Mouse (Mus musculus) embryonic facial prominence, embryonic 14.5 days (tissue): ENCODE data around the gene Uhrf1bp1. TPM values are rescaled to one million over a fixed set of nuclear protein-coding genes. Genes with fewer than 3 reads are reported as not detected.

Experiments
- ATAC-seq: fragments of 200-750 bp; cut with Nextera tagmentation; 2 replicates; pipeline ENCODE4 v1.8.0; 2017; ENCODE audit warnings: low read depth, moderate number of reproducible peaks, moderate TSS enrichment
- DNase-seq: peaks from one replicate; pipeline ENCODE4 v3.0.0-alpha.2; 2015; ENCODE audit warnings: low spot score
- H3K27ac ChIP-seq: fragments of 300-500 bp; sonication (generic); replicated peaks from 2 replicates; pipeline ENCODE4 v1.5.1; 2014; ENCODE audit warnings: low read depth, mild to moderate bottlenecking, low read length, moderate library complexity
- H3K27me3 ChIP-seq: fragments of 300-500 bp; sonication (generic); replicated peaks from 2 replicates; pipeline ENCODE4 v1.6.1; 2014; ENCODE audit warnings: low read length; ENCODE audit not compliant: control insufficient read depth, insufficient read depth
- H3K36me3 ChIP-seq: fragments of 300-500 bp; sonication (generic); 2 replicates; pipeline ENCODE4 v1.6.1; 2014; ENCODE audit warnings: low read length, mixed read lengths; ENCODE audit not compliant: control insufficient read depth, insufficient read depth
- H3K4me1 ChIP-seq: fragments of 300-500 bp; sonication (generic); 2 replicates; pipeline ENCODE4 v1.6.1; 2014; ENCODE audit warnings: antibody characterized with exemption, low read length; ENCODE audit not compliant: control insufficient read depth, insufficient read depth
- H3K4me2 ChIP-seq: fragments of 300-500 bp; sonication (generic); 2 replicates; pipeline ENCODE4 v1.6.1; 2014; ENCODE audit warnings: low read depth, mild to moderate bottlenecking, low read length, moderate library complexity, mixed read lengths
- H3K4me3 ChIP-seq: fragments of 300-500 bp; sonication (generic); 2 replicates; pipeline ENCODE4 v1.5.1; 2014; ENCODE audit warnings: low read depth, mild to moderate bottlenecking, low read length
- H3K9ac ChIP-seq: fragments of 300-500 bp; sonication (generic); 2 replicates; pipeline ENCODE4 v1.6.1; 2014; ENCODE audit warnings: low read depth, mild to moderate bottlenecking, low read length, moderate library complexity, mixed read lengths
- H3K9me3 ChIP-seq: fragments of 300-500 bp; sonication (generic); 2 replicates; pipeline ENCODE4 v1.6.1; 2016; ENCODE audit warnings: low read length; ENCODE audit not compliant: control insufficient read depth
- WGBS: fragments of 180-500 bp; shearing (Covaris S2); extraction: QIAGEN DNeasy Blood & Tissue Kit; methylation state at CpG from one replicate; pipeline ENCODE4 v1.1.7; 2014; 5-methylcytosine and 5-hydroxymethylcytosine counted together
- polyA plus RNA-seq: library from polyadenylated mRNA; unstranded; fragments of >200 nt; fragmentation: Nextera tagmentation; extraction: Ambion mirVana; gene quantifications from 2 replicates; pipeline ENCODE4 v1.2.1, GENCODE M21; 2014

The Uhrf1bp1 gene
- polyA plus RNA-seq, 1 experiment from 2014 or later, result 5.9 TPM

GRCm38 (mm10) chr17:27820568-27821406 is 35.5 kb upstream of the Uhrf1bp1 start, which contains the start of gene D17Wsu92e:
TSS of gene D17Wsu92e (minus strand) at chr17:27820648.
- WGBS, result 4% methylated on average over 19 of the region's 56 CpGs
- peaks cover 12% of the 10 kb centered on the region for H3K4me1 ChIP-seq

DNA sequence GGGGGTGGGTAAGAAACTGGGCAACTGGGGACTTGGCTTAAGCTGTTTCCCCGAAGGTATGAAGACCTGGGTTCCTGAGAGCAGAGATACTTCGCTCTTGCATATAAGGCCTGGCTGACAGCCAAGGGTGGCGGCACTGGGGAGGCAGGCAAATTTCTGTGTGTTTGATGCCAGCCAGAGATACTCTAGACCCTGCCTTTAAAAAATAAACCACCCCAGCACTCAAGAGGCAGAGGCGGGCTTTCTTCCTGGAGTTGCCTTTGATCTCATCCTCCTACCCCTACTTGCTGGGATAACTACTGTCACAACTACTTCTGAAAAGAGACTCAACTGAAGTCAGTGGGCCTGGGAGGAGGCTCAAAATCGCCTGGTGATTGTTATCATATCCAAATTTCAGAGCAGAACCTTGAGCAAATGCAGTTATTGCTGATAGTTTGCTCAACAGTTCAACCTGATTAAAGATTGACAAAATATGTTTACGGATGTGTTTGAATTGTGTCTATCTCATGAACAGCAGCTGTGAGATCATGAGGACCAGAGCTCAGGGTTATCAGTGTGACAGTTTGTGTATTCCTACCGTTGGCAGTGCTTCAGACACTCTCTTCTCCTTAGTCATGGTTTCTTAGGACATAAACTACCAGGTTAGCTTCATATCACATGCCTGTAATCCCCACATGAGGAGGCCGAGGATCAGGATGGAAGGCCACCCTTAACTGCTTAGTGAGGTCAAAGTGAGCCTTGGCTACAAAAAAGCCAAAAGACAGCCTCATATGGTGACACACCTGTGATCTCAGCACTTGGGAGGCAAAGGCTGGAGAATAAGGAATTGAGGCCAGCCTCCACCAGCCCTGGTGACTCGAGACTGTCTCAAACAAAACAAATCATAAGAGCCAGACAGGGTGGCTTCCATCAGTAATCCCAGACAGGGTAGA is 34.6 kb upstream of the Uhrf1bp1 start:
- DNase-seq, result peak; percentile 39

More at GRCm38 (mm10) chr17:27820568-27821406, 35.5 kb upstream of the Uhrf1bp1 start, which contains the start of gene D17Wsu92e:
- H3K4me3 ChIP-seq, result peak within 1 kb of the TSS; percentile 97
- no peaks in the 10 kb centered on the region for H3K9me3 ChIP-seq
- no peaks in the 10 kb centered on the region for H3K27me3 ChIP-seq
- no peaks in the 10 kb centered on the region for H3K36me3 ChIP-seq
- peak; percentile 97 for ATAC-seq
- H3K9ac ChIP-seq, result peak within 1 kb of the TSS; percentile 95
- H3K4me2 ChIP-seq, result peak within 1 kb of the TSS; percentile 68
- H3K27ac ChIP-seq, result peak within 1 kb of the TSS; percentile 87
- DNase-seq, result peak; percentile 98

DNA sequence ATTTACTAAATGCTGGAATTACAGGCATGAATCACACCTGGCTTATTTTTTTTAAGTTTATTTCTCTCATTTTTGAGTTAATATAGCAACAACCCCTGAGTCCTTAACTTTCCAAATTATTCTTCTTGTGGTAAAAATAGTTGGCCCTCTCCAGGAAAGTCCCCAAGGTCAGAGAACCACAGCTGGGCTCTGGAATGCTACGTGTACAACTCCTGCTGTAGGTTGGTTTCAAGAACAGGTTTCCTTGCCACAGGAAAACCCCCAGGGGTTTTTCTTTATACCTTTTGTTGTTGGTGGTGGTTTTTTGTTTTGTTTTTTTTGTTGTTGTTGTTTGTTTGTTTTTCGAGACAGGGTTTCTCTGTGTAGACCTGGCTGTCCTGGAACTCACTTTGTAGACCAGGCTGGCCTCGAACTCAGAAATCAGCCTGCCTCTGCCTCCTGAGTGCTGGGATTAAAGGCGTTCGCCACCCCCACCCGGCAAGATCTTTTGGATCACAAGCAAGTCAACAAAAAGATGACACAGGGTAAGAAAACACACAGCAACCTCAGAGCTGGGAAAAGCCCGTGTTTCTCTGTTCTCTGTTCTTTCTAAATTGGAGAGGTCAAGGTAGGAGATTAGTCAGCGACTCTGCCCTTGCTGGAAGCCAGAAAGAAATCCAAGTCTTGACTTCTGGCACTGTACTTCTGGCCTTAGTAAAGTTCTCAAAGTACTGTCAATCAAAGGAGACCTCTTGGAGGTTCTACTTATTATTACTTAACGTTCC is 32.9 kb upstream of the Uhrf1bp1 start:
- no peak for ATAC-seq
- peaks cover 14% of the 10 kb centered on the region for H3K4me1 ChIP-seq
- H3K9me3 ChIP-seq, result no peaks in the 10 kb centered on the region
- no peaks in the 10 kb centered on the region for H3K27me3 ChIP-seq
- H3K9ac ChIP-seq, result no peak overlapping the region
- H3K4me3 ChIP-seq, result no peak overlapping the region
- H3K36me3 ChIP-seq, result no peaks in the 10 kb centered on the region
- H3K27ac ChIP-seq, result no peak overlapping the region
- no peak overlapping the region for H3K4me2 ChIP-seq
- 74% methylated on average over 9 of the region's 9 CpGs for WGBS
- no peak for DNase-seq

More for the DNA sequence above, 34.6 kb upstream of the Uhrf1bp1 start:
- H3K4me3 ChIP-seq, result peak overlapping the region; percentile 97
- H3K4me2 ChIP-seq, result peak overlapping the region; percentile 68
- no peaks in the 10 kb centered on the region for H3K27me3 ChIP-seq
- H3K9me3 ChIP-seq, result no peaks in the 10 kb centered on the region
- peak overlapping the region; percentile 78; the same call in 1 of the 2 replicates for H3K9ac ChIP-seq
- H3K4me1 ChIP-seq, result peaks cover 12% of the 10 kb centered on the region
- WGBS, result 54% methylated on average over 9 of the region's 9 CpGs
- peak overlapping the region; percentile 83 for H3K27ac ChIP-seq
- no peaks in the 10 kb centered on the region for H3K36me3 ChIP-seq
- no peak for ATAC-seq

DNA sequence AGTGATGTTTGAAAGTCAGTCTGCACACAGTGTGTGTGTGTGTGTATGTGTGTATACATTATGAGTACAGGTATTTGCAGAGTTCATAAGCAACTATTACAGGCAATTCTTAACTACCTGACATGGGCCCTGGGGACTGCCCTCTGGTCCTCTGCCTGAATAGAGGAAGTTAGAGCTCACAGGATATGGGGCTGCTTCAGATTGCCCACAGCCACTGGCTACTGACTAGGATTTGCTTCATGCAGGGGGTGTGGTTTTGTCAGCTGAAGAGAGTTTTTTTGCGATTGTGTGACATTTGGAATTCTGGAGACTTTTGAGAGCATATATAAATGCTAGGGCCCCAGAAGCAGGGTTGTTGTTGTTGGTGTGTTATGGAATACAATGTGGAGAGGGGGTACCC is 31.3 kb upstream of the Uhrf1bp1 start:
- no peaks in the 10 kb centered on the region for H3K36me3 ChIP-seq
- no peak overlapping the region for H3K4me3 ChIP-seq
- H3K27me3 ChIP-seq, result no peaks in the 10 kb centered on the region
- ATAC-seq (no peak), DNase-seq (no peak)
- H3K9ac ChIP-seq, result no peak overlapping the region
- 55% methylated on average over 1 of the region's 1 CpGs for WGBS
- H3K4me1 ChIP-seq, result peaks cover 8% of the 10 kb centered on the region
- no peak overlapping the region for H3K4me2 ChIP-seq
- no peak overlapping the region for H3K27ac ChIP-seq
- no peaks in the 10 kb centered on the region for H3K9me3 ChIP-seq

- Histone ChIP-seq H3K27me3 (no peaks in the 10 kb centered on the region), H3K9me3 (no peaks in the 10 kb centered on the region), H3K27ac (peak overlapping the region; percentile 28; the same call in 1 of the 2 replicates), H3K36me3 (no peaks in the 10 kb centered on the region), H3K4me3 (no peak overlapping the region), H3K9ac (no peak overlapping the region), H3K4me2 (peak overlapping the region; percentile 67), H3K4me1 (peaks cover 8% of the 10 kb centered on the region)
- WGBS, result 28% methylated on average over 3 of the region's 3 CpGs
- DNase-seq (no peak), ATAC-seq (no peak)
Observed at GRCm38 (mm10) chr17:27825539-27825938, 30.7 kb upstream of the Uhrf1bp1 start.

DNA sequence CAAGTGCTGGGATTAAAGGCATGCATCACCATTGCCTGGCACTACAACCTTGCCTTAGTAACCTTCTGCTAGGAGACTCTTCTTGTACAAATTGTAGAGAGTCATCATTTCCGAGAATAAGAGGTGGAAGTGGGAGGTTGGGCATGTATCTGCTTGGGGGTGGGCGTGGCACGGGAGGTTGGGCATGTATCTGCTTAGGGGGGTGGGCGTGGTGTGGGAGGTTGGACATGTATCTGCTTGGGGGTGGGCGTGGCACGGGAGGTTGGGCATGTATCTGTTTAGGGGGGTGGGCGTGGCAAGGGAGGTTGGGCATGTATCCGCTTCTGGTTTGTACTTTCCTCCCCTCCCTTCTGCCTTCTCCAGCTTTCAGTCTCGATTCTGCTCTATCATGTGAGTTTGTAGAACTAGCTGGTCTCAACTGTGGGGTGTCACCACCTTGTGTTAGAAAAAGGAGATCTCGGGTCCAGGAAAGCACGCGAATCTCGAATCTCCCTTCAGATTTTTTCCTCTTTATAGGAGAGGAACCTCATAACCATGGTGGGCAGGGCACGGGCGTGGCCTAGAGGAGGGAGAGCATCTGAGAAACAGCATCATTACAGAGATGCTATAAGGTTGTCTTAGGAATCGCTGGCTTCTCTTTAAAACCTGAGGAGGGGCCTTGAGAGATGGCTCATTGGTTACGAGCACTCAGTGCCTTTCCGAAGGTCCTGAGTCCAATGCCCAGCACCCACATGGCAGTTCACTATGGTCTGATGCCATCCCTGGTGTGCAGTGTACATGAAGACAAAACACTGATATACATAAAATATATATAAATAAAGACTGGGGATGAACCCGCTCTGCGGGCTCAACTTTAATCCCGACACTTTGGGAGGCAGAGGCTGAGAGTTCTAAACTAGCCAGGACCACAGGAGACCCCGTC is 30.0 kb upstream of the Uhrf1bp1 start:
- H3K36me3 ChIP-seq, result no peaks in the 10 kb centered on the region
- peaks cover 4% of the 10 kb centered on the region for H3K4me1 ChIP-seq
- H3K9me3 ChIP-seq, result no peaks in the 10 kb centered on the region
- WGBS, result 2% methylated on average over 22 of the region's 22 CpGs
- peak overlapping the region; percentile 72 for H3K27ac ChIP-seq
- peak overlapping the region; percentile 67 for H3K4me2 ChIP-seq
- H3K27me3 ChIP-seq, result no peaks in the 10 kb centered on the region
- peak overlapping the region; percentile 60 for H3K9ac ChIP-seq
- peak; percentile 64 for ATAC-seq
- H3K4me3 ChIP-seq, result peak overlapping the region; percentile 38
- DNase-seq, result peak; percentile 94

DNA sequence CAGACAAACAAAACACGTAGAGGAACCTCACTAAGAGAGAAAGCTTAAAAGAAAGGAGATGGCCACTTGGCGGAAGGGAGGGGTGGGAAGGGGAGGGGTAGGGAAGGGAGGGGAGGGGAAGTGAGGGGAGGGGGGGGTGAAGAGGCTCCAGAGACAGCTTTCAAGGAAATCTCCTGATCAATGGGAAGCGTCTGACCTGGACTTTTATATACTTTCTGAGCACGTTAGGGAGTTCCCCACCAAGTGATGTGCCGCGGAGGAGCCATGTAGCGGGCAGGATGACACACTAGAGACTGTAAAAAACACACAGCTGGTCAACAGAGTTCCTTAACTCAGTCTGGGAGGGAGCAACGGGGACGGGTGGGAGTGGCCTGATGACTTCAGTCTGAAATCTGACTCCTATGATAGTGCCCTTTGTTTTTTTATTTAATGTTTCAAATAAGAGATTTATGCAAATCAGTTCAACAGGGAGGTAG is 29.3 kb upstream of the Uhrf1bp1 start:
- 0 out of 2 replicates have a peak, but pooled peaks cover 2% of the 10 kb centered on the region for H3K4me1 ChIP-seq
- peak; percentile 75 for DNase-seq
- peak overlapping the region; percentile 60 for H3K9ac ChIP-seq
- H3K4me3 ChIP-seq, result peak overlapping the region; percentile 38
- no peak; the same call in 1 of the 2 replicates for ATAC-seq
- peak overlapping the region; percentile 72; the same call in 1 of the 2 replicates for H3K27ac ChIP-seq
- H3K27me3 ChIP-seq, result no peaks in the 10 kb centered on the region
- no peaks in the 10 kb centered on the region for H3K9me3 ChIP-seq
- WGBS, result 3% methylated on average over 9 of the region's 9 CpGs
- peak overlapping the region; percentile 67 for H3K4me2 ChIP-seq
- H3K36me3 ChIP-seq, result no peaks in the 10 kb centered on the region
